Mouse (Mus musculus): ENCODE results near the gene N4bp1.

N4bp1 gene

DNA sequence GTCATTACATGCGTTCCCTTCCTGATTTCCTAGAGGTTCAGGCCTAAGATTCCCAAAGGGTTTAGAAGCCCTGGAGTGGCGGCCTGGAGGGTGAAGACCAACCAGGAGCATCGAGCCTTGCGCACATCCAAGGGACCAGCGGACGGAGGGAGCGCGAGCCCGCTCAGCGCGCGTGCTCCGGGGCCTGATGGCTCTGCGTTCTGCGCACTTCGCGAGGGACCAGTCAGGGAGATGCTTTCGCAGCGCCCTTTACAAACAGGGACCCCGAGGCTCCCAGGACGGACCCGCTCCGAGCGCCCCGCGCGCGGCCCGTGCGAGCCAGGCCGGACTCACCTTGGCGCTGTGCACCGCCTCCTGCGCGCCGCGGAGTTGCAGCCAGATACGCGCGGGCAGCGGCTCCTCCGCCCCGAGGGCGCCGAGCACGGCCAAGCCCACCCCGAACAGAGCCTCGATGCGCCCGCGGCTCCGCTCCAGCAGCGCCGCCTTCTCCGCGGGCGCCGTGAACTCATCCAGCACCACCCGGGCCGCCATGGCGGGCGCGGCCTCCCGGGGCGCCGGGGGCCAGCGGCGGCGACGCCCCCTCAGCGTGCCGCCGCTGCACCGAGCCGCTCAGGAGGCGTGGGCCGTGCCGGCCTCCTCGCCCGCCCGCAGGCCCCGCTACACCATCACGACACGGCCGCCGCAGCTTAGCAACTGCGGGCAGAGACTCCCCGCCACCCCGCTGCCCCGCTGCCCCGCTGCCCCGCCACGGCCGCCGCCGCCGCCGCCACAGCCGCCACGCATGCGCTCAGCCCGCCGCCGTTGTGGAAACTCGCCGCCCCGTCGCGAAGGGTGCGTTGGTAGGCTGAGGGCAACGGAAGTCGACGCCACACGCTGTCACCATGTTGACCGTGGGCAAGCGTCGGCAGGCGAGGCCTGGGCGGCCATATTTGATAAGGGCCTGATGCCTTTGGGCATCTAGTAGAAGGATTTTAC lies at the start of gene N4bp1:
Gene N4bp1, minus strand, starts transcription at position 770 of the 975 bp plus-strand sequence.
- DNase-seq: peak; percentile 97

GRCm38 (mm10) chr8:86934841-86935240 lies 49.8 kb upstream of the N4bp1 start:
- no peak for DNase-seq

DNA sequence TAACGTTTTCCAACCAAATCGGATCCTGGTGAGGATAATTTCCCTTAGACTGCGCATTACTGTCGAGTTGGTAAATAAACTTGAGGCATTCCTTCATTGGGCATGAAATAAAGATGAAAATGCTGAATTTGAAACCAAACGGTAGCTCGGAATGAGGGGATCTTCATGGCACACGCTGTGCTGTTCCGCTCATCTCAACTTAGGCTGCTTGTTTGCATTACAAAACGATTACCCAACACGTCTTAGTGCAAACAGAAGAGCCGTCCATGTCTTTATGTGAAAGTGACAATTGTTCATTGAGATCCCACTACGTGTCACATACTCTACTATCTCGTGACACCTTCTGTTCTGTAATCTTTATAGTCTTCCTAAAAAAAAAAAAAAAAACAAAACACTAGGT lies 49.3 kb upstream of the N4bp1 start:
- DNase-seq: no peak

DNA sequence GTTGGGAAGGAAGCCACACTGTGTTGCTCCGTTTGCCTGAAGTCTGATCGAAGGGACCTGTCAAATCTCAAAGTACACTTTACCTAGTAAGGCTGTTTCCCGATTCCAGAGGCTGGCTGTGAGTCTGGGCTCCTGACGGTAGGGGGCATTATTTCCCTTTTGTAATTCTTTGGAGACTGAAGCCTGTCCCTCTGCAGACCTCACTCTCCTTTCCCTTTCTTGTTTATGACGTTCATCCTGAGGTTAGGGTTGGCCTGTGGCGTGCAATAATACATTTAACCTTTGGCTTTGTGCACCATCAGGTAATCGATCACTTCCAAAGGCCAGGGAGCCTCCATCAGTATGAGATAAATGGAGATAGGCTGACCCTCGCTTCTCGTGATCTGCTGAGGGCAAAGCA lies 48.8 kb upstream of the N4bp1 start:
- DNase-seq: peak; percentile 54

- no peak for DNase-seq
Observed at GRCm38 (mm10) chr8:86926237-86926636, 41.2 kb upstream of the N4bp1 start.

- no peak for DNase-seq
Observed at GRCm38 (mm10) chr8:86923219-86923835, 38.3 kb upstream of the N4bp1 start.

GRCm38 (mm10) chr8:86922673-86923072 lies 37.6 kb upstream of the N4bp1 start:
- DNase-seq: no peak

GRCm38 (mm10) chr8:86922141-86922540 lies 37.1 kb upstream of the N4bp1 start:
- DNase-seq: no peak

GRCm38 (mm10) chr8:86920996-86921395 lies 35.9 kb upstream of the N4bp1 start:
- DNase-seq: no peak

DNA sequence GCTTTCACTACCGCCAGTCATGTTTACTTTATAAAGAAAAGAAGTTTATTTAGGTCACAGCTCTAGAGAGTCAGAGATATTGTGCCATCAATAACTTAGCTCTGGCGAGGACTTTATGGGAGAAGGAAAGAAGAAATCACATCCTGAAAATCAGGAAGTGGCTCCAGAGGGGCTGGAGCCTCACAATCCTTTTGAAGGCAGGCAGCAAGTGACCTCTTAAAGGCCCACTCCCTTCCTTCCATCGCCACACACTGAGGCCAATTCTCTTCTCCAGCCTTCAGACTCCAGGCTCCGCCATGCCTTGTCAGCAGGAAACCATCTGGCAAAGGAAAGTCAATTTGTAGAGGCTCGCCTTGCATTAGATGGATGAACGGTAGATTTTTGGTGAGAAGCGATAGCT lies 35.4 kb upstream of the N4bp1 start:
- no peak for DNase-seq

- no peak for DNase-seq
Observed at GRCm38 (mm10) chr8:86920024-86920423, 35.0 kb upstream of the N4bp1 start.

GRCm38 (mm10) chr8:86919262-86919661 lies 34.2 kb upstream of the N4bp1 start:
- no peak for DNase-seq

- no peak for DNase-seq
Observed at GRCm38 (mm10) chr8:86918093-86918492, 33.0 kb upstream of the N4bp1 start.

- DNase-seq: no peak
Observed at GRCm38 (mm10) chr8:86917689-86918088, 32.6 kb upstream of the N4bp1 start.

DNA sequence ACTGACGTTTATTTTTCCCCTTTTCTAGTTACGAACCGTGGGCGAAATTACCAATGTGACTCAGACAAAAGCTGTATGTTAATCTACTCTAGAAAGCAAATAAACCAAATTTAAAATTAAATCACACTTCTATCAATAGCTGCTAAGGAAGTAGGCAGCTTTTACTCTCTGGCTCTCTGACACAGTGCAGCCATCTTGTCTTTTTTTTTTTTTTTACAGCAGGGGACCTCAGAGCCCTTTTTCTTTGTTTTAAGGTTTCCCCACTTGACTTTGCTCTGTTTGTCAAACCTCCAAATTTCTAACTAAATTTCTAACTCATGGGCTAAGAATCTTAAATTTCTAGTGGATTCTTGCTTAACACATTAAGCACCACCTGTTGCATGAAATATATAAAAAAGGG lies 31.3 kb upstream of the N4bp1 start:
- DNase-seq: no peak

DNA sequence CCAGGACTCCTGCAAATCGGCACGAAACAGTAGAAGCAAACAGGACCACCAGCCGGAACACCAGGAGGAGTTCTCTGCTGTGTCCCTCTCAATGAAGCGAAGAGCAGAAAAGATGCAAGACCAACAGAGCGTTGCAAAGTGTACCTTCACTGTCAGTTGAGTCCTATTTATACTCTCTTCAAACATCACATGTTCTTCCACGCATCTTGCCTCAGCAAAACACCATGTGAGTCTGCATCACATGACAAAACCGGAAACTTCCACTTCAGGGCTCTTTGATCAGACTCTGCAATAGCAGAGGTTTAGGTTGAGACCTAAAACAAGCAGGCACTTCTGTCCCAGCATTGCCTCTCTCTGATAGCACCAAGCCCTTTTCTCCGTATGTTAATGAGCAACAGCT lies 26.1 kb upstream of the N4bp1 start:
- DNase-seq: no peak

DNA sequence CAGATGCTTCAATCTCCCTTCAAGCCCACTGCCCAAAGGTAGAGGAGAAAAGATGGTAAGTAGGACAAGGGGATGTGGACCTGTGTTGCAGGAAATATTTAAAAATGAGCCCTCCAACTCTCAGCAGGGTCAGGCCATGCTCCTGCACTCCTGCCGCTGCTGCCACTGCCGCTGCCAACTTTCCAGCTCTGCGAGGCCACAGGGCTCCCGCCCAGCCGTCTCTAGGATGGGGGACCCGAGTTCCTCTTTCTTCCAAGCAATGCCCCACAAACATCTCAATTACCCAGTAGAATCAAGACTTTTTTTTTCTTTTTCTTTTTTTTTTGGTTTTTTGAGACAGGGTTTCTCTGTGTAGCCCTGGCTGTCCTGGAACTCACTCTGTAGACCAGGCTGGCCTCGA lies 25.2 kb upstream of the N4bp1 start:
- DNase-seq: no peak

DNA sequence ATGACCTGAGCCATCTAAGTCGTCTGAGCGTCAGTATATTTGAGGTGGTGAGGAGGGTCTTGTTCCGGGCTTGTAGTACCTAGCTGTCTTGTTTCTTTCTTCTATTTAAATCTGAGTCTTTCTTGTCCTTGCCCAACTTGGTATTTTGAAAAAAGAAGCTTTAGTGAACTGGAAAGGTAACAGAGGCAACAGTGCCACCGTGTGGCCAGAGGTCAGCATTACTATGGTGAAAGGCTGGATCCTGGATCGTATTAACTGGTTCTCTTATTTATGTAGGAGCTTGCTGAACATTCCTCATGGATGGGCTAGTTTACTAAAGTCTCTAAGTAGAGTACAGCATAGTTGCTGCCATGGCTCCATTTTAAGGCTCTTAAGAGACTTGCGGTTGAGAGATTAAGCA lies 23.5 kb upstream of the N4bp1 start:
- DNase-seq: peak; percentile 89

- DNase-seq: no peak
Observed at GRCm38 (mm10) chr8:86904911-86905310, 19.9 kb upstream of the N4bp1 start.

GRCm38 (mm10) chr8:86903104-86903503 lies 18.0 kb upstream of the N4bp1 start:
- peak; percentile 92 for DNase-seq

DNA sequence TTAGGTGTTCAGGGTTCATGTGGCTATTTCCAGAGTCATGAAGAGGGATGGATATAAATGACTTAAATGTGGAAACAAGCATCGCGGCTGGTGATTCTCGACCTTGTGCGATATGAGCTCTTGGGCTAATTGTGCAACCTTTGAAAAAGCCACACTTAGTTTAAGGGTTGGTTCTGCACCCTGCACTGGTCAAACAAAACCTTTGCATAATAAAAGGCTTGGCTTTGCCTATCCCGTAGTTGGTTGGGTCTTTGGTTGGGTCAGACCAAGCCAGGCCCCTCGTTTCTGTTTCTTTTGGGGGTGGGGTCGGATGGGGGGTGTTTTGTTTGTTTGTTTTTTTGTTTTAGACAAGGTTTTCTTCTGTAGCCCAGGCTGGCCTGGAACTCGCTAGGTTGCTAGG lies 17.6 kb upstream of the N4bp1 start:
- no peak for DNase-seq

- peak; percentile 73 for DNase-seq
Observed at GRCm38 (mm10) chr8:86901972-86902371, 16.9 kb upstream of the N4bp1 start.

- DNase-seq: no peak
Observed at GRCm38 (mm10) chr8:86897726-86898419, 12.8 kb upstream of the N4bp1 start.

DNA sequence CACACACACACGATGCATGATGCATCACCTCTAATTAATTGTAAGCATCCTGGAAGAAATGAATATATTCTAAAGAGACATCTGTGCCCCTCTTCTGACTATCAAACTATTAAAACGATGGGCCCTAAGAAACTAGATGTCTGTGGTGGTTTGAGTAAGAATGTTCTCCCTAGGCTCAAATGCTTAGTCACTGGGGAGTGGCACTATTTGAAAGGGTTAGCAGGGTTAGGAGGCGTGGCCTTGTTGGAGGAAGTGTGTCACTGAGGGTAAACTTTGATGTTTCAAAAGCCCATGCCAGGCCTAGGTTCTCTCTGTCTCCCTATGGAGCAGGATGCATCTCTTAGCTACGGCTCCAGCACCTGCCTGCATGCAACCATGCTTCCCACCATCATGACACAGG lies 10.3 kb upstream of the N4bp1 start:
- no peak for DNase-seq

Measured in kidney, postnatal 10 days (tissue).